Mouse (Mus musculus) heart, postnatal 0 days (tissue): ENCODE measurements at regions not wholly inside any gene's neighbourhood (a gene's known extent, or its start where the extent isn't known, plus 50 kb on each side); places are given as distances from the start of the nearest gene placed in this dataset.

Experiments
- ATAC-seq: fragments of 200-750 bp; cut with Nextera tagmentation; 2 replicates; pipeline ENCODE4 v1.8.0; 2017; ENCODE audit warnings: low read depth, moderate number of reproducible peaks, moderate library complexity; ENCODE audit not compliant: insufficient read depth
- DNase-seq: peaks from one replicate; pipeline ENCODE4 v3.0.0-alpha.2; 2016; ENCODE audit warnings: low spot score
- H3K27ac ChIP-seq: fragments of 300-500 bp; sonication (generic); 2 replicates; pipeline ENCODE4 v1.5.1; 2014; ENCODE audit warnings: low read depth, mild to moderate bottlenecking
- H3K27me3 ChIP-seq: fragments of 300-500 bp; sonication (generic); 2 replicates; pipeline ENCODE4 v1.6.1; 2014; ENCODE audit warnings: low read length, mixed read lengths; ENCODE audit not compliant: control insufficient read depth, insufficient read depth
- H3K36me3 ChIP-seq: fragments of 300-500 bp; sonication (generic); replicated peaks from 2 replicates; pipeline ENCODE4 v1.6.1; 2014; ENCODE audit warnings: low read length, mixed read lengths; ENCODE audit not compliant: control insufficient read depth, insufficient read depth
- H3K4me1 ChIP-seq: fragments of 300-500 bp; sonication (generic); 2 replicates; pipeline ENCODE4 v1.6.1; 2014; ENCODE audit warnings: antibody characterized with exemption; ENCODE audit not compliant: control insufficient read depth, insufficient read depth
- H3K4me2 ChIP-seq: fragments of 300-500 bp; sonication (generic); 2 replicates; pipeline ENCODE4 v1.6.1; 2014; ENCODE audit warnings: low read depth, mild to moderate bottlenecking, low read length, moderate library complexity
- H3K4me3 ChIP-seq: fragments of 300-500 bp; sonication (generic); 2 replicates; pipeline ENCODE4 v1.5.1; 2014; ENCODE audit warnings: low read depth, low read length
- H3K9ac ChIP-seq: fragments of 300-500 bp; sonication (generic); replicated peaks from 2 replicates; pipeline ENCODE4 v1.6.1; 2014; ENCODE audit warnings: low read depth, low read length, mixed read lengths
- H3K9me3 ChIP-seq: fragments of 300-500 bp; sonication (generic); replicated peaks from 2 replicates; pipeline ENCODE4 v1.6.1; 2016; ENCODE audit warnings: low read length; ENCODE audit not compliant: control insufficient read depth
- CTCF ChIP-seq: IDR thresholded peaks from 2 replicates; pipeline ENCODE4 v1.5.1; 2016; ENCODE audit warnings: antibody characterized with exemption, control low read depth, low read depth
- EP300 ChIP-seq: IDR thresholded peaks from 2 replicates; pipeline ENCODE4 v1.6.1; 2016; ENCODE audit warnings: antibody characterized with exemption, low read depth
- WGBS: fragments of 180-500 bp; shearing (Covaris S2); extraction: QIAGEN DNeasy Blood & Tissue Kit; methylation state at CpG from one replicate; pipeline ENCODE4 v1.1.7; 2014; 5-methylcytosine and 5-hydroxymethylcytosine counted together

- no peak for DNase-seq
- Histone ChIP-seq H3K27me3 (no peaks in the 10 kb centered on the region), H3K4me1 (no peaks in the 10 kb centered on the region), H3K9ac (no peak overlapping the region), H3K9me3 (no peaks in the 10 kb centered on the region), H3K4me3 (no peak overlapping the region), H3K36me3 (no peaks in the 10 kb centered on the region), H3K4me2 (no peak overlapping the region), H3K27ac (no peak overlapping the region)
- WGBS: 85% methylated on average over 14 of the region's 14 CpGs
- TF ChIP-seq EP300 (no peak), CTCF (no peak)
- ATAC-seq: no peak
Measured at GRCm38 (mm10) chr1:19458646-19459441, 250.1 kb downstream of the Tfap2b start.

DNA sequence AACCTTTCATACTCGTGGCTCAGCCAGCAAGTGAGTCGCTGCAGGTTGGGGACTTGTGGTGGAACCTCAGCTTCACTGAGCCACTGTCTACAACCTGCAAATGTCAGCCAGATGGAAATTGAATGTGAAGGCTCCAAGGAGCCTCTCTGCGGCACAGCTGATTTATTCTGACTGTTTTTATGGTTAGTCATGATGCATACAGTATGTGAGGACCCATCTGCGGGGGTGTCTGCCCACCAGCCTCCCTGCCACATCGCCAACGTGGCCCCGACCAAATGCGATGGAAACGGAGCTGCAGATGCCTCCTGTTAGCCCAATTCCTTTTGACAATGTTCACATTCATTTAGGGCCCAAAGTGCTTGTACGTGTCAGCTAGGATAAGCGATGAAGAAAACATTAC, 251.2 kb downstream of the Tfap2b start:
- ATAC-seq: no peak
- no peak for TF ChIP-seq CTCF
- no peak for TF ChIP-seq EP300
- no peak overlapping the region for H3K4me3 ChIP-seq
- 72% methylated on average over 11 of the region's 11 CpGs for WGBS
- H3K4me1 ChIP-seq: no peaks in the 10 kb centered on the region
- no peaks in the 10 kb centered on the region for H3K27me3 ChIP-seq
- no peaks in the 10 kb centered on the region for H3K36me3 ChIP-seq
- H3K9me3 ChIP-seq: no peaks in the 10 kb centered on the region
- no peak overlapping the region for H3K4me2 ChIP-seq
- H3K27ac ChIP-seq: no peak overlapping the region
- H3K9ac ChIP-seq: no peak overlapping the region
- no peak for DNase-seq

DNA sequence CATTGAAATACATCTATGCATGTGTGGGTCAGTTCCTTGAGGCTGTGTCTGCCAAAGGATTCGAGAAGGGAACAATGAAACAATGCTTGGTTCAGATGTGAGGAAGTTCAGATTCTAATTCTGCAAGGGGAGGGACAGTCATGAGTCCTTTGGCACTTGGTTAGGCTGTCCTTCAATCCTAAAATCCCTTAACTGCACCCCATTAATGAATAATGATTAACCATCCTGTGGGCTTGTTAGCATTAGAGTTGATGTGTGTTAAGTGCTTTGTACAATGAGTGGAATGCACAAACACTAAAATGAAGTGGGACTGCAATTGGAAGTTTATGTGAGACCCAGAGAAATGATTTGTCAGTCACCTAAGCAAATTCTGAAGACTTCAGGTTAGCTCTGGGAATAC, 264.8 kb downstream of the Tfap2b start:
- Histone ChIP-seq H3K4me1 (no peaks in the 10 kb centered on the region), H3K9me3 (no peaks in the 10 kb centered on the region), H3K9ac (no peak overlapping the region), H3K27ac (no peak overlapping the region), H3K36me3 (no peaks in the 10 kb centered on the region), H3K4me2 (no peak overlapping the region), H3K4me3 (no peak overlapping the region), H3K27me3 (no peaks in the 10 kb centered on the region)
- no peak for DNase-seq
- TF ChIP-seq CTCF: no peak
- no peak for TF ChIP-seq EP300
- ATAC-seq: no peak
- WGBS: 21% methylated on average over 1 of the region's 1 CpGs
